Mouse (Mus musculus) left cerebral cortex, adult 6 months (tissue): ENCODE measurements around the gene Rab13. TPM values are rescaled to one million over a fixed set of nuclear protein-coding genes. Genes with fewer than 3 reads are reported as not detected.

Experiments used
- long read RNA-seq, 2 experiments: library from polyadenylated mRNA; unstranded; transcript quantifications; one replicate each; pipeline ENCODE4 v2.0.0; 2019 to 2020
- polyA plus RNA-seq: library from polyadenylated mRNA; unstranded; fragments of <200 nt; fragmentation: Nextera tagmentation; gene quantifications from 2 replicates; pipeline ENCODE4 v1.2.3, GENCODE M21; 2021

The Rab13 gene
- polyA plus RNA-seq = 7.3 and 9.6 TPM in 2 replicates
- long read RNA-seq, experiment 1, partial matches to known transcripts = 0 of 3 reads
- long read RNA-seq, experiment 1, other reads (novel, unspliced or antisense) = 2 of 3 reads
- long read RNA-seq, experiment 2, partial matches to known transcripts = 0 of 10 reads
- long read RNA-seq, experiment 2, other reads (novel, unspliced or antisense) = 3 of 10 reads

GRCm38 (mm10) chr3:90213377-90213866 lies at the start of gene Rab13, which contains the start of gene Rps27:
TSS of gene Rab13 (plus strand) at chr3:90213695.
TSS of gene Rps27 (minus strand) at chr3:90213651.

GRCm38 (mm10) chr3:90231507-90232333 lies 18.2 kb downstream of the Rab13 start, which contains the start of gene Jtb:
TSS of gene Jtb (plus strand) at chr3:90231597.

DNA sequence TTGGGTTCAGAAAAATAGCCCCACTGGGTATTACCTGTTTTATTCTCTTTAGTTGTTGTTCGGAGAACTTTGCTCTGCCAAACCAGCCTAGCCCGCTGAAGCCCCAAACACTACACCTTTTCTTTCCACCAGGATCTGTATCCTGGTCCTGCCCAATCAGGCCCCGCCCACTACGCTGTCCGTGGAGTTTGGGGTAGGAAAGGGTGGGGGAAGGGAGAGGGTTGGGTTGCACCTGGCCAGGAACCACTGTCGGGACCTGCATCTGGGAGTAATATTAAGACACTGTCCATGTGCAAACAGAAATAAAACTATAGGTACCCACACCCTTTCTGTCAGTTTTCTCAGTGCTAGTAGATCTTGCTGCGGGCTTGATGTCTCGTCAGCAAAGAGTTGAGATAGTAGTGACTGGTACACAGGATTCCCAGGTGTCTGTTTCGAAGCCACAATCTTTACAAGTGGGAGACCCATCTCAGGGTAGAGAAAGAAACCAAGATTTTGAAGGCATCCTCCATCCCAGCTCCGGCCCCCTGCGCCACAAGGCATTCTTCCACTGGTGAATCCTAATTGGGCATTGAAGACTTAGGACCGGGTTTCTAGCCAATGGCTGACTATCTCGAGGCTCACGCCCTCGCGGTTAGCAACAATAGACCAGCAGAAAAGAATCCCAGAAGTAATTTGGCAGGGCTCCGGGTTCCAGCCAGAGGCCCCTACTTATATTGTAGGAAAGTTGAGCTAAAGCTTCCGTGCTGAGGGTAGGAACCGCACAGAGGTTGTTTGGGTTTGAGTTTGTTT lies 29.7 kb downstream of the Rab13 start, which contains the start of gene Creb3l4:
TSS of gene Creb3l4 (minus strand) at position 529 of the 792 bp plus-strand sequence.

DNA sequence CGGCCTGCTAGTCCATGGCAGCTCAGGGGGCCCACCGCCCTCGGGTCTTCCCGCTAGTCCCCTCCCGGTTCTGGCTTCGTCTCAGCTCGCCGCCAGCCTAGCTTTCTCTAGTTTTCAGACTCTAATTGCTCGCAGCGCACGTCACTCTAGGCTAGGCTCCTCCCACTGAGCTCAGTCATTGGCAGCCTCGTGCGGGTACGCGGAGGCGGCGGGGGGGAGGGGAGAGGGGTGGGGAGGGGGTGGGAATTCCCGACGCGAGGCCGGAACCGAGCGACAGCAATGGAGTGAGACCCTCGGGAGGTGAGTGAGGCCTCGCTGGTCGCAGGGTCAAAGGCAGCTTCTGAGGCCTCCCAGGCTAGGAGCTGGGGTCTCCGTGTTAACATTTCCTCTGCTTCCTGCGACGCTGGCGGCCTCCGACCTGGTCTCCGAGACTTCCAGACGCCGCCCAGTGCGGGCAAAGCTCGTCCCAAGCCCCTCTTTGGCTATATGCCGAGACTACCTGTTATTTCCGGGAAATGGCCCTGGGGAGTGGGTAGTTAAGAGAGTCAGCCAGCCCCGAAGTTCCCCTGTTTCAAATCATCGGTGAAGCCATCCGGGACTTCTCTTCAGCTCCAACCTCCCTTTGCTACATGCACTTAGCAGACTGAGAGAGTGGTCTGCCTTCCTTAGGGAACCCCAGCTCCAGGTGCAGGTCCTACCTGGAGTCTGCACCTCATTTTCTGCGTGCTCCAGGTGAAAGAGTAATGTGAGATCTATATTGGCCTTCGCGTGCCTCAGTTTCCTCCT lies 34.7 kb downstream of the Rab13 start, which contains the start of gene Slc39a1:
TSS of gene Slc39a1 (plus strand) at position 213 of the 786 bp plus-strand sequence.

GRCm38 (mm10) chr3:90253653-90254418 lies 40.3 kb downstream of the Rab13 start, which contains the start of gene Crtc2:
TSS of gene Crtc2 (plus strand) at chr3:90254163.

DNA sequence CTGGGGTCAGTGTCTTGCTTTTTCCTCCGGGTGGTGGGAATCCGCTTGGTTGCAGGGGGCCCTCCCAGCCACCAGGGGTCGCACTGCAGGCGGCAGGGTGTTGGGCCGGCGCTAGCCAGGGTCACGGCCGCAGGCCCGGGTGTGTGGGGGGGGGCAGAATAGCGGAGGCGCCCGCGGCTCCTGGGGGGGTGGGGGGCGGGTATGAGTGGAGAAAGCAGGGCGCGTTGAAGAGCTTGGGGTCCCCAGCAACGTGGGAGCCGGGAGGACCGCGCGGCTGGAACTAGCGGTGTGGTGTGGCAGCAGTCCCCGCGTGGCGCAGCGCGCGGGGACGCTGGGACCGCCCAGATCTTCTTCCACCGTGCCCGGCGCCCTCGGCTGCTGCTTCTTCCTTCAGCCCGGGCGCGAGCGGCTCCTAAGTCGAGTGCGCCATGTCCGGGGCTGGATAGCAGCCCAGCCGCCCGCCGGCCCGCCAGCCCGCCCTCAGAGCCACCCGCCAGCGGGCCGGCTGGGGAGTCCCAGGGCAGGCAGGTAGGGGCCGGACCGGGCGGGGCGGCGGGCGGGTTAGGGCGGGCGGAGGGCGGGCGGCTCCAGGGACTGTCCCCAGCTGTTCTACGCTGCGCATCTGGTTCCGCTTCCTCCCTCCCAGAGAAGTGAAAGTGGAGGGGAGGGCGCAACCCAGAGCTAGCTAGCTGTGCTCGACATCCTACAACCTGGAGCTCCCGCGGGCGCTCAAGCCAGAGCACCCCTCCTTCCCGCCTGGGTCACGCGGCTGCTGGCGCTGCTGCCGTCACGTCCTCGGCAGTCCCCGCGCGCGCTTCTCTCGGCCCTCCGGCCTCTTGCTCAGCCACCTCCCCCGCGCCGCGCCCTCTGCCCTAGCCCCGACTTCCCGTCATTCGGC lies 51.8 kb downstream of the Rab13 start, which contains the start of gene Dennd4b:
TSS of gene Dennd4b (plus strand) at position 152 of the 898 bp plus-strand sequence.

Other genes starting within 250 kb of the Rab13 start
- gene Hax1, start 214.9 kb upstream of the Rab13 start, polyA plus RNA-seq = 105 and 114 TPM in 2 replicates
- 379 and 544 TPM in 2 replicates for gene 4933434E20Rik, start 162.1 kb upstream of the Rab13 start, polyA plus RNA-seq
- gene Ubap2l, start 161.1 kb upstream of the Rab13 start, polyA plus RNA-seq = 76.5 and 86.2 TPM in 2 replicates
- 166 and 186 TPM in 2 replicates for gene Tpm3, start 141.0 kb upstream of the Rab13 start, polyA plus RNA-seq
- 0.04 TPM in 1 of 2 replicates, not detected in the other for gene Nup210l, start 109.6 kb upstream of the Rab13 start, polyA plus RNA-seq
- gene Rps27, start within 50 bp of the Rab13 start, polyA plus RNA-seq = 2,956 and 3,020 TPM in 2 replicates
- gene Jtb, start 17.9 kb downstream of the Rab13 start, polyA plus RNA-seq = 86.5 and 88.1 TPM in 2 replicates
- 0.34 and 0.60 TPM in 2 replicates for gene Creb3l4, start 29.8 kb downstream of the Rab13 start, polyA plus RNA-seq
- 91.9 and 104 TPM in 2 replicates for gene Slc39a1, start 34.5 kb downstream of the Rab13 start, polyA plus RNA-seq
- 9.5 and 15.9 TPM in 2 replicates for gene Crtc2, start 40.5 kb downstream of the Rab13 start, polyA plus RNA-seq
- 6.2 and 6.9 TPM in 2 replicates for gene Dennd4b, start 51.5 kb downstream of the Rab13 start, polyA plus RNA-seq
- gene Gatad2b, start 79.5 kb downstream of the Rab13 start, polyA plus RNA-seq = 9.9 and 10.3 TPM in 2 replicates
- gene Slc27a3, start 176.2 kb downstream of the Rab13 start, polyA plus RNA-seq = 2.0 TPM in 2 replicates
- gene Ints3, start 219.9 kb downstream of the Rab13 start, polyA plus RNA-seq = 10.8 and 12.5 TPM in 2 replicates